Mouse (Mus musculus): Measurements from ENCODE around the gene Prkce. TPM values are rescaled to one million over a fixed set of nuclear protein-coding genes. Genes with fewer than 3 reads are reported as not detected.

Prkce gene
- polyA plus RNA-seq, 1 experiment from 2014 or later = 9.0 TPM

DNA sequence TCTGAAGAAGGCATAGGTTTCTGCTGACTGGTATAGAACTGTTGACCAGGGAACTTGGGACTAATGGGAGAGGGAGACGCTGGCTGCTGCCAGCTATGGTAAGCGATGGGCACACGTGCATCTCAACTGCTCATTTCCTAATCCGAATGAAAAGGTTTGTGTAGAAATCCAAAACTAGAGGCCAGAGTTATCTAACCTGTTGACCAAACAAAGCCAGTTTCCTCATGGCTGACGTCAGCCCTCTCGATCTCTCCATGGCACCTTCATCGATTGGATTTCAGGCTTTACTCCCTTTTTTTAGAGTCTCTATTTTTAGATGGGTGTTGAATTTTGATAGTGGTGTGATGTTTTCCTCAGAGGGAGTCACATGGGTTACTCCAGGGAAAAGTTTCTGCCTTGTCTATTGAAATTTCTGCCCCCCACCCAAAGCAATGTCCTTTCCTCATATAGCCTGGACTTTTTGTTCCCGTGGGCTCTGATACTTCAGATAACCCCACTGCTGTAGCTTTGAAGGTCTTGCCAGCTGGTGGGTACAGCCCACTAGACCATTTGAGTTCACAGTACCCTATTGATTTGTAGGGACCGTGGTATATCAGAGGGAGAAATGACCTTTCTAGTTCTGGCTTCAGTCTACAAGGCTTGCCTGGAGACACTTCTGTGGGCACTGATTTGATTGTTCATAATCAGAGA, 335.8 kb downstream of the Prkce start:
- 96% methylated on average over 9 of the region's 9 CpGs for WGBS

DNA sequence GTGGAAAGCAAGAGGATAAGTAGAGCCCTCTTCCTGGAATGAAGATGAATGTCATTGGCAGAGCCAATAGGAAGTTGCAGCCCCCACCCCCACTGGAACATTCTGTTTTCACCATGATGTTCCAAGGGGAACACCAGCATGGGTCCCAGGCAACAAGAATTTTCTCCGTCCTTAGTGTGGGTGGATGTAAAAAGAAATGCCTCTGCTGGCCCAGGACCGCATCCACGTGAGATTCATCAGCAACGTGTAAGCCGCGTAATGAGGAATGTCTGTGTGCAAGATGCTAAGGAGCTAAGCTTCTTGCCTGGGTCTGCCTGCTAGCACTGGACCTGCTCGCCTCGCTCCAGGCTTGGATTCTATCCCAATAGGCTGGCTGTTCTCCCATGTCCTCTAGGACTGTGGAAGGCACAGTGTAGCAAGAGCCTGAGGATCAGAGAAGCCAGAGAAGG, 337.6 kb downstream of the Prkce start, which contains the start of gene Gm10309:
Gene Gm10309, minus strand, starts transcription at position 50 of the 449 bp plus-strand sequence.
- H3K9me3 ChIP-seq = no peaks in the 10 kb centered on the region
- ATAC-seq (ENCODE audit: insufficient number of reproducible peaks, insufficient read depth, low FRiP score, low TSS enrichment, low read depth) = no peak
- no peak within 1 kb of the TSS for H3K9ac ChIP-seq
- H3K4me1 ChIP-seq = peaks cover 26% of the 10 kb centered on the region
- no peak within 1 kb of the TSS for H3K4me3 ChIP-seq
- no peak within 1 kb of the TSS for H3K27ac ChIP-seq
- 0 out of 2 replicates have a peak, but pooled peaks cover 3% of the 10 kb centered on the region for H3K36me3 ChIP-seq
- no peaks in the 10 kb centered on the region for H3K27me3 ChIP-seq
- 77% methylated on average over 8 of the region's 8 CpGs for WGBS
- H3K4me2 ChIP-seq = no peak within 1 kb of the TSS

More for the DNA sequence above, 335.8 kb downstream of the Prkce start:
- no peaks in the 10 kb centered on the region for H3K27me3 ChIP-seq
- H3K9me3 ChIP-seq = no peaks in the 10 kb centered on the region
- H3K4me1 ChIP-seq = peaks cover 36% of the 10 kb centered on the region
- no peak overlapping the region for H3K27ac ChIP-seq
- no peak overlapping the region for H3K4me2 ChIP-seq
- no peak for ATAC-seq (ENCODE audit: insufficient number of reproducible peaks, insufficient read depth, low FRiP score, low TSS enrichment, low read depth)
- no peak overlapping the region for H3K4me3 ChIP-seq
- H3K36me3 ChIP-seq = 0 out of 2 replicates have a peak, but pooled peaks cover 6% of the 10 kb centered on the region
- H3K9ac ChIP-seq = no peak overlapping the region

DNA sequence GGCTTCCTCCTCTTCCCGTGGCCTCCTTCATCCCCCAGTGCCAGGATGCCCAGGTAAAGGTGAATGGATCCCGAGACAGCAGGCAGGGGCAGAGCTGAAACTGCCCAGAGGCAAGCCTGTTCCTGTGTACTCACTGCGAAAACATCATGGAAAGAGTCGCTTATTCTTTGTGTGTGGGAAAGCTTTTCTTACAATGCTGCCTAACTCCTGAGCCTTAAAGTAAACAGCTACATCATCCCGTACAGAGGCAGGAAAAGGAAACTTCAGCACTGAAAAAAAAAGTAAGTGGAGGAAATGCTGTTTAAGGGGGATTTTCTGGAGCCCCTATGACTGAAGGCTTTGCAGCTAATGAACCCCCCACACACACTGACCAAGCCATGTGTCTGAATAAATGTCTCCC, 339.3 kb downstream of the Prkce start:
- H3K36me3 ChIP-seq = 0 out of 2 replicates have a peak, but pooled peaks cover 3% of the 10 kb centered on the region
- peak overlapping the region; percentile 52 for H3K27ac ChIP-seq
- H3K4me3 ChIP-seq = no peak overlapping the region
- no peak for ATAC-seq (ENCODE audit: insufficient number of reproducible peaks, insufficient read depth, low FRiP score, low TSS enrichment, low read depth)
- no peaks in the 10 kb centered on the region for H3K27me3 ChIP-seq
- peaks cover 23% of the 10 kb centered on the region for H3K4me1 ChIP-seq
- 59% methylated on average over 5 of the region's 5 CpGs for WGBS
- H3K4me2 ChIP-seq = no peak overlapping the region
- H3K9ac ChIP-seq = no peak overlapping the region
- no peaks in the 10 kb centered on the region for H3K9me3 ChIP-seq

DNA sequence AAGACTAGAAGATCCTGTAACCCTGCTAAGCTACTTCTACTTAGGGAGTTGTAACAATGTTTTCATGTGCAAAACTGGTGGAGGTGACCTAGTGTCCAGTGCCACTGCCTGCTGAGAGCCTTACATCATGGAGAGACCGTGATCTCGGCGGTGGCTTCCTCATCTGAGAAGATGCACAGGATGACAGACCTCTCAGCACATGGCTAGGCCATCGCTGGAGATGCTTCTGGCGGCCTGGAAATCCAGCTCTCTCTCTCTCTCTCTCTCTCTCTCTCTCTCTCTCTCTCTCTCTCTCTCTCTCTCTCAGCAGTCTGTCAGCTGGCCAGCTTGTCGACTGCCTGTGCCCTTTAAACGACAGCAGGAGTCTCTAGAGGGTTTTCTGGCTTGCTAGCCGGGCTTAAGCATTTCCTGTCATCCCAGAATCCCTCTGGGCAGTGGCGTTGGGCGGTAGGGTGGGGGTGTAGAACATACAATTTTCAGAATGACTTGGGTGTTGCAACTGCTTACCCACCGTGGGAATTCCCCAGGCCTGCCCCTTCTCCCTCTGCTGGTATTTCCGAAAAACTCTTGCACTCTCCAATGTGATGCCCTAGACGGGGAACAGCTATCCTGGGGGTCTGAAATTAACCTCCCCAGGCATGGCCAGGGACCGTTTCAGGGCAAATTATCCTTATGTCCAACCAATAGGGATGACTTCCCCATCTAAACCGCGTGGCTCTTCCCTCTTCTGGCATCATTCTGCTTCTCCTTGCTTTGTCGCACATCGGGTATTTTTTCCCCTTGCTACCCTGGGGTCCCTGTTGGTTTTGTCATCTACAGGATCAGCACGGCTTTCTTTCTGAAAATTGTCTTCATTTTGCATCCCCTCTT, 340.0 kb downstream of the Prkce start:
- H3K9me3 ChIP-seq = no peaks in the 10 kb centered on the region
- H3K4me3 ChIP-seq = no peak overlapping the region
- H3K27ac ChIP-seq = peak overlapping the region; percentile 52
- 0 out of 2 replicates have a peak, but pooled peaks cover 3% of the 10 kb centered on the region for H3K36me3 ChIP-seq
- no peak overlapping the region for H3K9ac ChIP-seq
- 55% methylated on average over 19 of the region's 19 CpGs for WGBS
- H3K4me1 ChIP-seq = peaks cover 23% of the 10 kb centered on the region
- H3K27me3 ChIP-seq = no peaks in the 10 kb centered on the region
- ATAC-seq (ENCODE audit: insufficient number of reproducible peaks, insufficient read depth, low FRiP score, low TSS enrichment, low read depth) = no peak
- H3K4me2 ChIP-seq = no peak overlapping the region

DNA sequence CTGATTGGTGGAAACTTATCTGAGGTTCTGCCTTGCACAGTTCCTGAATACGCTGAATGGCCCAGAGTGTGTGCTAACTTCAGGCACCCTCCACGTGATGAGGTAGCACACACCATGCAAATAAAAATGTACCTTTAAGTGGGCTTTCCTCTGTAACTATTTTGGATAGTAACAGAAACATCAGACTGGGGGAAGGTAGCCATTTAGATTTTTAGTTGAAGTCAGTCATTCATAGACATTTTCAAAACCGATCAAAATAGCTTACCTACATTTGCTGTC, 340.6 kb downstream of the Prkce start:
- Histone ChIP-seq H3K9ac (no peak overlapping the region), H3K27me3 (no peaks in the 10 kb centered on the region), H3K9me3 (no peaks in the 10 kb centered on the region), H3K4me2 (no peak overlapping the region), H3K27ac (no peak overlapping the region), H3K36me3 (no peaks in the 10 kb centered on the region), H3K4me3 (no peak overlapping the region), H3K4me1 (peaks cover 23% of the 10 kb centered on the region)
- no peak for ATAC-seq (ENCODE audit: insufficient number of reproducible peaks, insufficient read depth, low FRiP score, low TSS enrichment, low read depth)
- WGBS = 87% methylated on average over 3 of the region's 3 CpGs

DNA sequence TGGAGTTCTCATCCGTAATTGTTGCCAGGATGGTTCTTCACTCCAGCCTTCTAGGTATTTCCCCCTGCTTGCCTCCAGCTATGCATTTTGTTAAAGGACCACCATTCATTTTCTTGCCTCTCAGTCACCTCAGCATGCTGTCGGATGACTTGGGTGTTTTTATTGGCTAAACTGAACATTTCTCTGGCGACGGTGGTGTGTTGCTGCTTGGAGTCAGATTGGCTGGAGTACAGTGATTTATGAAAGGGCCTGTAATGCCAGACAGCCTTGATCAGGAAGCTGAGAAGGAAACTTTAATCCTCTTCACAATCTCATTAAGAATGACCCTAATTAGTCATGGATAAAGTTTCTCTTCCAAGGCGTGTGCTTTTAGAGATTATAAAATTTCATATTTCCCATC, 342.3 kb downstream of the Prkce start:
- Histone ChIP-seq H3K9ac (no peak overlapping the region), H3K27ac (no peak overlapping the region; the same call in 1 of the 2 replicates), H3K9me3 (no peaks in the 10 kb centered on the region), H3K36me3 (no peaks in the 10 kb centered on the region), H3K4me2 (no peak overlapping the region), H3K27me3 (no peaks in the 10 kb centered on the region), H3K4me1 (peaks cover 30% of the 10 kb centered on the region), H3K4me3 (no peak overlapping the region)
- WGBS = 51% methylated on average over 5 of the region's 5 CpGs
- no peak for ATAC-seq (ENCODE audit: insufficient number of reproducible peaks, insufficient read depth, low FRiP score, low TSS enrichment, low read depth)

DNA sequence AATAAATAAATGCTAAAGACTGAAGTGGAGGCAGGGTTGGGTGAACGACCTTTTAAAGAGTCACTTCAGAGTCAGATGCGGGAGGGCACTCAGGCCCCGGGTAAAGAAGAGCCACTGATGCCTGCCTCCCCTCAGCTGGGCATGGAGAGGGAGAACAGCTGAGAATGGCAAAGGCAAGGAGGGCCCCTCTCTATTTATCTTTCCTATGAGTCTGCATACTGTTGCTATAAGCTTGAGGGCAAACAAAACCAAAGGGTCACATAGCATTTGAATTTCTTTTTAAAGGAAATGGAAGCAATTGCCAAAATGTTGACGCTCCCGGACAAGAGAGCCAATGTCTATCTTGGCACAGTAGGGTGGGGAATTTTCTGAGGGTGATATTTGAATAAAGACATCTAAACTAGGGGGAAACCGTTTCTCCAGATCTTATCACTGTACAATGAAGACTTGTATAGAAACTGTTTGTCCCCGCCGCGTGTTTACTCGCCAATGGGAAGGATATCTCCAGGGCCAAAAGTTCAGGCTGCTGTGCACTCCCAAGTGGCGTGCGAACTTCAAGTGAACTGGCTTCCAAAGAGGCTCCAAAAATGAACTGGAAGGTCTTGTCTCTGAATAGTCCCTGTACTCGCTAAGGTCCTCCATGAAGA, 347.5 kb downstream of the Prkce start:
- Histone ChIP-seq H3K27ac (peak overlapping the region; percentile 28; the same call in 1 of the 2 replicates), H3K9me3 (no peaks in the 10 kb centered on the region), H3K9ac (no peak overlapping the region), H3K4me1 (peaks cover 12% of the 10 kb centered on the region), H3K36me3 (no peaks in the 10 kb centered on the region), H3K4me2 (no peak overlapping the region), H3K4me3 (no peak overlapping the region), H3K27me3 (no peaks in the 10 kb centered on the region)
- WGBS = 72% methylated on average over 13 of the region's 13 CpGs
- no peak for ATAC-seq (ENCODE audit: insufficient number of reproducible peaks, insufficient read depth, low FRiP score, low TSS enrichment, low read depth)

DNA sequence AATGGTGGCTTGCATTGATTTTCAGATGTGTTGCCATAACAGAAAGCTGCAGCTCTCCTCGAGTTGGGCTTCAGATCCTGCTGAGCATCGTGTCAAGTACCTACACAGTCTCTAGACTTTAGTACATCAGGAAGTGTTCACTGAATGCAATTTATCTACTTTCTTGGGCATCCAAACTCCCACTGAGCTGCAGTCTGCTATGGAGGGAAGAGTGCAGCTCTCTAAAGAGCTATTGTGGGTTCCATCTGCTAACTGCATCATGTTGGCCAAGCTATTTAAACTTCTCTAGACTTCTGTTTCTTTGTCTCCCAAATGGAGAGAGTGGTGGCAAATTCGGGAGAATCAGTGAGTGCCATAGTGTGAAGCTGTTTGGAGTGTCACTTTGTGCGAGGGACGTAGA, 349.0 kb downstream of the Prkce start:
- Histone ChIP-seq H3K4me1 (peaks cover 9% of the 10 kb centered on the region), H3K4me2 (no peak overlapping the region), H3K36me3 (no peaks in the 10 kb centered on the region), H3K9me3 (no peaks in the 10 kb centered on the region), H3K27me3 (no peaks in the 10 kb centered on the region), H3K27ac (no peak overlapping the region), H3K9ac (no peak overlapping the region), H3K4me3 (no peak overlapping the region)
- ATAC-seq (ENCODE audit: insufficient number of reproducible peaks, insufficient read depth, low FRiP score, low TSS enrichment, low read depth) = no peak
- WGBS = 90% methylated on average over 5 of the region's 5 CpGs

DNA sequence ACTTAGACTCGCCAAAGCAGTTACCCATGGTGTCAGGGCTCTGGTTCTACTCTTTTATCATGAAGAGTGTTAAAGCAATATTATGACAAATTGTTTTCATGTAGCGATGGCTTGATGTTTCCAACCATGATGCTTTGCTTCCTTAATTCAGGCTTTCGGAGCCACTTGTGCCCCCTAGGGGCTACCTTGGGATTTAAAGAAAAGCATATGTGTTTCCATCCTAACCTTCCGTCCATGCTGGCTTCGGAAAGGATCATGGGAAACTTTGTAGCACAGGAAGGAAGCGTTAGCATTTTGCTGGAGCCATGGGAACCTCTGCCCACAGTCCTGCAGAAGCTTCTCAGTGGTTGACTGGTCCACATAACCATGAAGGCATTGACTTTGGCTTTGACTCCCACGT, 351.0 kb downstream of the Prkce start:
- WGBS = 81% methylated on average over 7 of the region's 7 CpGs

DNA sequence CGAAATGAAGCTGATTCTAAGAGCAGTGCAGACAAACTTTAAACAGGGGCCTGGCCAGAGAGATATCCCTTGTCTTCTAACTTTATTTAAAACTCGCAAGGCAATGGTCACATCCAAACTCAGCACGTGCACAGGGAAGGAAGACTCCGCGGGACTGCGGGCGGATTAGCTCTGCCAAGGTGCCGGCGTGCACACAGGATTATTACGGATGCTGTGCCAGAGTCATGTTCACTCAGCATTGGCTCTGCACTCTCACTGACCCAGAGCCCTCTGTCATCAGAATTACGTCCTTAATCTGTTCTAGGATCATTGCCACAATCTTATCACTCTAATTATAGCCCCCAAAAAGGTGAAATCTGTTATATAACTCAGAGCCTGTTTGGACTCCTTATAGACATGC, 353.7 kb downstream of the Prkce start:
- no peaks in the 10 kb centered on the region for H3K27me3 ChIP-seq
- H3K27ac ChIP-seq = no peak overlapping the region
- no peak overlapping the region for H3K9ac ChIP-seq
- no peak overlapping the region for H3K4me3 ChIP-seq
- 91% methylated on average over 11 of the region's 11 CpGs for WGBS
- no peaks in the 10 kb centered on the region for H3K4me1 ChIP-seq
- no peaks in the 10 kb centered on the region for H3K9me3 ChIP-seq
- H3K4me2 ChIP-seq = no peak overlapping the region
- ATAC-seq (ENCODE audit: insufficient number of reproducible peaks, insufficient read depth, low FRiP score, low TSS enrichment, low read depth) = no peak
- no peaks in the 10 kb centered on the region for H3K36me3 ChIP-seq

More for the DNA sequence above, 351.0 kb downstream of the Prkce start:
- Histone ChIP-seq H3K4me1 (peaks cover 5% of the 10 kb centered on the region), H3K27me3 (no peaks in the 10 kb centered on the region), H3K27ac (no peak overlapping the region), H3K9ac (no peak overlapping the region), H3K9me3 (no peaks in the 10 kb centered on the region), H3K4me3 (no peak overlapping the region), H3K36me3 (no peaks in the 10 kb centered on the region), H3K4me2 (no peak overlapping the region)
- no peak for ATAC-seq (ENCODE audit: insufficient number of reproducible peaks, insufficient read depth, low FRiP score, low TSS enrichment, low read depth)

DNA sequence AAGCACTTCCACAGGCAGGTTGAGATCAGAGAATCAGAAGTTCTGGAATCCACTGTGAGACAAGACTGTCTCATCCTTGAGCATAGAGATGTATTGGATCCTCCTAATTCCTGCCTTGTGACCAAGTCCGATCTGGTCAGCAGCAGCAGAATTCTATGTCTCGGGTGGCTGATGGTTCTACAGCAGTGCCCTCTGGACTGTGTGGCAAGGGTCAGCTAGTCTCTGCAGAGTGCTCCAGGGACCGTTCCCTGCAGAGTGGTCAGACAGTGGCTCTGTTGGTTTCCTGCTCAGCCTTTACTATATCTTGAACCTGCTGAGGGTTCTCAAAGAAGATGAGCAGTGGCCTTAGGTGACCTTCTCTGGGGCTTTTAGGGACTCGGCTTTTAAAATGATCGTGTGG, 355.1 kb downstream of the Prkce start:
- no peaks in the 10 kb centered on the region for H3K27me3 ChIP-seq
- WGBS = 93% methylated on average over 5 of the region's 5 CpGs
- no peaks in the 10 kb centered on the region for H3K4me1 ChIP-seq
- ATAC-seq (ENCODE audit: insufficient number of reproducible peaks, insufficient read depth, low FRiP score, low TSS enrichment, low read depth) = no peak
- H3K4me3 ChIP-seq = no peak overlapping the region
- H3K4me2 ChIP-seq = no peak overlapping the region
- H3K36me3 ChIP-seq = no peaks in the 10 kb centered on the region
- H3K27ac ChIP-seq = no peak overlapping the region
- H3K9ac ChIP-seq = no peak overlapping the region
- no peaks in the 10 kb centered on the region for H3K9me3 ChIP-seq

Measured in embryonic facial prominence, embryonic 13.5 days (tissue).